Mouse (Mus musculus) heart, embryonic 13.5 days (tissue): ENCODE measurements around the gene Abcd3. TPM values are rescaled to one million over a fixed set of nuclear protein-coding genes. Genes with fewer than 3 reads are reported as not detected.

Experiments used
- polyA plus RNA-seq: library from polyadenylated mRNA; unstranded; fragments of >200 nt; fragmentation: Nextera tagmentation; extraction: Ambion mirVana; gene quantifications from 2 replicates; pipeline ENCODE4 v1.2.1, GENCODE M21; 2015

Abcd3 gene
- polyA plus RNA-seq, 1 experiment from 2014 or later = 37.5 TPM

Other genes starting within 250 kb of the Abcd3 start
- gene 4930432M17Rik, start 144.5 kb downstream of the Abcd3 start, polyA plus RNA-seq = not detected in 2 replicates
- 6.0 and 7.3 TPM in 2 replicates for gene F3, start 91.8 kb downstream of the Abcd3 start, polyA plus RNA-seq
- 46.3 and 47.2 TPM in 2 replicates for gene Arhgap29, start 137.2 kb upstream of the Abcd3 start, polyA plus RNA-seq
- gene Abca4, start 229.1 kb upstream of the Abcd3 start, polyA plus RNA-seq = 2.4 and 2.5 TPM in 2 replicates